Mouse (Mus musculus) MEL (cell line): ENCODE results near the gene Il1rapl1.

Source experiments
- CTCF ChIP-seq, 3 experiments: IDR thresholded peaks in 2 of 3; conservative IDR thresholded peaks in 1 of 3; 2 replicates each; pipeline ENCODE4 v1.5.1; 2011 to 2012; ENCODE audit warnings: low read length in 3 of 3, low read depth in 2 of 3, mild to moderate bottlenecking in 2 of 3, improper control_type of control experiment in 1 of 3, inconsistent platforms in 1 of 3, mixed read lengths in 1 of 3, moderate library complexity in 1 of 3; ENCODE audit not compliant: control insufficient read depth in 1 of 3, insufficient read depth in 1 of 3, poor library complexity in 1 of 3, severe bottlenecking in 1 of 3
- ETS1 ChIP-seq: IDR thresholded peaks from 2 replicates; pipeline ENCODE4 v1.6.1; 2012; ENCODE audit warnings: low read depth, mild to moderate bottlenecking, inconsistent platforms, low read length, improper control_type of control experiment, moderate library complexity
- GATA1 ChIP-seq: IDR thresholded peaks from 2 replicates; pipeline ENCODE4 v1.6.1; 2011; ENCODE audit warnings: low read depth, low read length, improper control_type of control experiment
- MAFK ChIP-seq: IDR thresholded peaks from 2 replicates; pipeline ENCODE4 v1.6.1; 2011; ENCODE audit warnings: low read depth, mild to moderate bottlenecking, low read length, improper control_type of control experiment, borderline replicate concordance
- MAZ ChIP-seq: IDR thresholded peaks from 2 replicates; pipeline ENCODE4 v1.6.1; 2012; ENCODE audit warnings: low read depth, mild to moderate bottlenecking, inconsistent platforms, low read length, improper control_type of control experiment
- NRF1 ChIP-seq: IDR thresholded peaks from 2 replicates; pipeline ENCODE4 v1.6.1; 2014; ENCODE audit warnings: low read depth, mild to moderate bottlenecking, inconsistent platforms, low read length, improper control_type of control experiment, moderate library complexity; ENCODE audit not compliant: poor library complexity, insufficient read depth, severe bottlenecking
- POLR2A ChIP-seq, 2 experiments: IDR thresholded peaks; 2 replicates each; pipeline ENCODE4 v1.6.1; 2011 to 2012; ENCODE audit warnings: low read length in 2 of 2, mild to moderate bottlenecking in 2 of 2, control low read depth in 1 of 2, improper control_type of control experiment in 1 of 2, low read depth in 1 of 2, moderate library complexity in 1 of 2; ENCODE audit not compliant: control insufficient read depth in 1 of 2, insufficient read depth in 1 of 2, poor library complexity in 1 of 2
- RAD21 ChIP-seq: IDR thresholded peaks from 2 replicates; pipeline ENCODE4 v1.6.1; 2011; ENCODE audit warnings: mild to moderate bottlenecking, low read depth, low read length, improper control_type of control experiment
- SIN3A ChIP-seq: IDR thresholded peaks from 2 replicates; pipeline ENCODE4 v1.6.1; 2012; ENCODE audit warnings: low read length, improper control_type of control experiment, inconsistent platforms
- UBTF ChIP-seq: IDR thresholded peaks from 2 replicates; pipeline ENCODE4 v1.6.1; 2012; ENCODE audit warnings: low read depth, mild to moderate bottlenecking, inconsistent platforms, low read length, improper control_type of control experiment, moderate library complexity, borderline replicate concordance; ENCODE audit not compliant: insufficient read depth
- ZC3H11A ChIP-seq: IDR thresholded peaks from 2 replicates; pipeline ENCODE4 v1.6.1; 2012; ENCODE audit warnings: low read depth, mild to moderate bottlenecking, inconsistent platforms, low read length, improper control_type of control experiment

- TF ChIP-seq CTCF (IDR thresholded peaks at IDR 0.05 in 2 of 3, conservative IDR thresholded peaks at IDR 0.05 in 1 of 3; ENCODE audit: control insufficient read depth in 1 of 3, insufficient read depth in 1 of 3, low read depth in 2 of 3, low read length in 3 of 3, poor library complexity in 1 of 3, severe bottlenecking in 1 of 3) (no peak), POLR2A (IDR thresholded peaks at IDR 0.05; ENCODE audit: control insufficient read depth in 1 of 2, insufficient read depth in 1 of 2, low read depth in 1 of 2, low read length in 2 of 2, poor library complexity in 1 of 2) (no peak), SIN3A (no peak), NRF1 (no peak), RAD21 (no peak), GATA1 (no peak), UBTF (no peak), ZC3H11A (no peak), ETS1 (no peak), MAFK (no peak), MAZ (no peak)
Observed at GRCm38 (mm10) chrX:87793011-87793410, 322.4 kb downstream of the Il1rapl1 start.
